Mouse (Mus musculus) heart, postnatal 0 days (tissue): ENCODE results near the gene Sectm1b. TPM values are rescaled to one million over a fixed set of nuclear protein-coding genes. Genes with fewer than 3 reads are reported as not detected.
A peak's percentile ranks its signal among the peaks of the same experiment; 100 is the strongest.

Experiments
- ATAC-seq: fragments of 200-750 bp; cut with Nextera tagmentation; 2 replicates; pipeline ENCODE4 v1.8.0; 2017; ENCODE audit warnings: low read depth, moderate number of reproducible peaks, moderate library complexity; ENCODE audit not compliant: insufficient read depth
- DNase-seq: peaks from one replicate; pipeline ENCODE4 v3.0.0-alpha.2; 2016; ENCODE audit warnings: low spot score
- H3K27ac ChIP-seq: fragments of 300-500 bp; sonication (generic); 2 replicates; pipeline ENCODE4 v1.5.1; 2014; ENCODE audit warnings: low read depth, mild to moderate bottlenecking
- H3K27me3 ChIP-seq: fragments of 300-500 bp; sonication (generic); 2 replicates; pipeline ENCODE4 v1.6.1; 2014; ENCODE audit warnings: low read length, mixed read lengths; ENCODE audit not compliant: control insufficient read depth, insufficient read depth
- H3K36me3 ChIP-seq: fragments of 300-500 bp; sonication (generic); replicated peaks from 2 replicates; pipeline ENCODE4 v1.6.1; 2014; ENCODE audit warnings: low read length, mixed read lengths; ENCODE audit not compliant: control insufficient read depth, insufficient read depth
- H3K4me1 ChIP-seq: fragments of 300-500 bp; sonication (generic); 2 replicates; pipeline ENCODE4 v1.6.1; 2014; ENCODE audit warnings: antibody characterized with exemption; ENCODE audit not compliant: control insufficient read depth, insufficient read depth
- H3K4me2 ChIP-seq: fragments of 300-500 bp; sonication (generic); 2 replicates; pipeline ENCODE4 v1.6.1; 2014; ENCODE audit warnings: low read depth, mild to moderate bottlenecking, low read length, moderate library complexity
- H3K4me3 ChIP-seq: fragments of 300-500 bp; sonication (generic); 2 replicates; pipeline ENCODE4 v1.5.1; 2014; ENCODE audit warnings: low read depth, low read length
- H3K9ac ChIP-seq: fragments of 300-500 bp; sonication (generic); replicated peaks from 2 replicates; pipeline ENCODE4 v1.6.1; 2014; ENCODE audit warnings: low read depth, low read length, mixed read lengths
- H3K9me3 ChIP-seq: fragments of 300-500 bp; sonication (generic); replicated peaks from 2 replicates; pipeline ENCODE4 v1.6.1; 2016; ENCODE audit warnings: low read length; ENCODE audit not compliant: control insufficient read depth
- CTCF ChIP-seq: IDR thresholded peaks from 2 replicates; pipeline ENCODE4 v1.5.1; 2016; ENCODE audit warnings: antibody characterized with exemption, control low read depth, low read depth
- EP300 ChIP-seq: IDR thresholded peaks from 2 replicates; pipeline ENCODE4 v1.6.1; 2016; ENCODE audit warnings: antibody characterized with exemption, low read depth
- WGBS: fragments of 180-500 bp; shearing (Covaris S2); extraction: QIAGEN DNeasy Blood & Tissue Kit; methylation state at CpG from one replicate; pipeline ENCODE4 v1.1.7; 2014; 5-methylcytosine and 5-hydroxymethylcytosine counted together
- polyA plus RNA-seq: library from polyadenylated mRNA; unstranded; fragments of >200 nt; fragmentation: Nextera tagmentation; extraction: Ambion mirVana; gene quantifications from 2 replicates; pipeline ENCODE4 v1.2.1, GENCODE M21; 2015
- total RNA-seq: library from RNA; depleted of rRNA; stranded (reverse); fragments of >200 nt; gene quantifications from 2 replicates; pipeline ENCODE4 v1.2.3, GENCODE M21; 2014; ENCODE audit warnings: low replicate concordance

Gene Sectm1b
- total and polyA plus RNA-seq, 2 experiments from 2014 or later: 0.10 TPM; not detected in 1

DNA sequence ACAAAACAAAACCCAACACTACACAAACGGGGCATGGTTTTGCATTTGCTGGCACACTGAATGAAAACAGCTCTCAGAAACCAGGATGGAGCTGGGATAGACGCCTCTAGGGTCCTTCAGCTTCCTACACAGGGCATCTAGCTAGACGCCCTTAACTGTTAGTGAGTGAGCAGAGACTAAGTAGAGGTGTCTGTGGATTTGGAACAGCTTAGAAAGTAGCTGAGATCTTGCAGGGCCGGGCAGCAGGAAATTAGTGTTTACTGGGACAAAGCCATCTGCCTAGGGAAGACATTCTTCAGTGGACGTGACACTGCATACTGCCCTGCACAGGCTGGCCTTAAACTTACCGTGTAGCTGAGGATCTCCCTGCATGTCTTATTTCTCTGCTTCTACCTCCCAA is 47.9 kb downstream of the Sectm1b start:
- WGBS: 32% methylated on average over 6 of the region's 6 CpGs
- no peak overlapping the region for H3K9ac ChIP-seq
- ATAC-seq: no peak

DNA sequence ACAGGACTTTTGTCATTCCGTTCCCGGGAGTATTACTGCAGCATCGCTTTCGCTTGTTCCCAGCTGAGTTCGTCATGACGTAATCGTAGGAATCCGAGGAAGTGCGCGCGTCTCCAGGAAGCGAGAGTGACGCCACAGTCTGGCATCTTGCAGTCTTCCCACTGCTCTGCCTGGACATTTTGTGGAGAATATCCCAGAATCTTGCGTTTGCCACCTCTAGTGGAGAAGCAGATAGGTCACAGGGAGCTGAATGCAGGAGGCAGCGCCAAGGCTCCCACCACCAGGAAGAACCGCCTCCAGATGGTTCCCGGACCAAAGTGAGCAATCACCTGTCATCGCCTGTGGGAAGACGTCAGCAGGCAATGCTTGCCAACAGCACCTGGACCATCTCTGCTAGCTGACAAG is 48.5 kb downstream of the Sectm1b start:
- peak; percentile 54 for ATAC-seq
- no peaks in the 10 kb centered on the region for H3K36me3 ChIP-seq
- 0 out of 2 replicates have a peak overlapping the region, but pooled peaks have one; percentile 17 for H3K9ac ChIP-seq
- 32% methylated on average over 19 of the region's 19 CpGs for WGBS
- peak overlapping the region; percentile 31 for H3K4me3 ChIP-seq
- TF ChIP-seq CTCF (peak; percentile 17; the same call in 1 of the 2 replicates), EP300 (no peak)
- DNase-seq: peak; percentile 78
- H3K4me2 ChIP-seq: peak overlapping the region; percentile 59
- peak overlapping the region; percentile 23; the same call in 1 of the 2 replicates for H3K27ac ChIP-seq
- no peaks in the 10 kb centered on the region for H3K27me3 ChIP-seq
- no peaks in the 10 kb centered on the region for H3K4me1 ChIP-seq
- H3K9me3 ChIP-seq: no peaks in the 10 kb centered on the region

More for the DNA sequence above, 47.9 kb downstream of the Sectm1b start:
- DNase-seq: no peak
- no peak overlapping the region for H3K4me3 ChIP-seq
- H3K4me1 ChIP-seq: no peaks in the 10 kb centered on the region
- H3K36me3 ChIP-seq: no peaks in the 10 kb centered on the region
- H3K27me3 ChIP-seq: no peaks in the 10 kb centered on the region
- no peaks in the 10 kb centered on the region for H3K9me3 ChIP-seq
- TF ChIP-seq CTCF: no peak
- TF ChIP-seq EP300: no peak
- peak overlapping the region; percentile 23; the same call in 1 of the 2 replicates for H3K27ac ChIP-seq
- peak overlapping the region; percentile 59 for H3K4me2 ChIP-seq

DNA sequence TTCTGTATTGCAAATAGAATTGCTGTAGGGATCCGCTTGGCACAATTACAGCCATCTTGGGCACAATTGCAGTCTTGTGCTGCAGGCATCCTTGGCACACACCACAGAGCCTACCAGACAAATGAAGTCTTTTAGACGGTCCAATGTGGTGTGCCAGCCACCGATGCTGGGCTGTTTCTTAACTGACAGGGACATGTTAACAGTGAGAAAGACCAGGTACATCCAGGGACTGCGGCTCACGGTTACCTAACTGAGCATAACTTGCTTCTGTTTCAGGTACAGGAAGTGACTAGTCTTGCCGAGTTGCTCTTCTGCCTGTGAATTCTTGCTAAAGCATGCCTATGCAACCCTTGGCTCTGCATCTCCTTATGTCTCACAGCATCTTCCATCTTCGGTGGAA is 49.7 kb downstream of the Sectm1b start:
- 79% methylated on average over 7 of the region's 7 CpGs for WGBS
- TF ChIP-seq CTCF (no peak), EP300 (no peak)
- Histone ChIP-seq H3K4me3 (no peak overlapping the region), H3K4me2 (no peak overlapping the region), H3K9ac (no peak overlapping the region), H3K27ac (no peak overlapping the region), H3K27me3 (no peaks in the 10 kb centered on the region), H3K4me1 (no peaks in the 10 kb centered on the region), H3K36me3 (no peaks in the 10 kb centered on the region), H3K9me3 (no peaks in the 10 kb centered on the region)
- ATAC-seq (no peak), DNase-seq (no peak)

DNA sequence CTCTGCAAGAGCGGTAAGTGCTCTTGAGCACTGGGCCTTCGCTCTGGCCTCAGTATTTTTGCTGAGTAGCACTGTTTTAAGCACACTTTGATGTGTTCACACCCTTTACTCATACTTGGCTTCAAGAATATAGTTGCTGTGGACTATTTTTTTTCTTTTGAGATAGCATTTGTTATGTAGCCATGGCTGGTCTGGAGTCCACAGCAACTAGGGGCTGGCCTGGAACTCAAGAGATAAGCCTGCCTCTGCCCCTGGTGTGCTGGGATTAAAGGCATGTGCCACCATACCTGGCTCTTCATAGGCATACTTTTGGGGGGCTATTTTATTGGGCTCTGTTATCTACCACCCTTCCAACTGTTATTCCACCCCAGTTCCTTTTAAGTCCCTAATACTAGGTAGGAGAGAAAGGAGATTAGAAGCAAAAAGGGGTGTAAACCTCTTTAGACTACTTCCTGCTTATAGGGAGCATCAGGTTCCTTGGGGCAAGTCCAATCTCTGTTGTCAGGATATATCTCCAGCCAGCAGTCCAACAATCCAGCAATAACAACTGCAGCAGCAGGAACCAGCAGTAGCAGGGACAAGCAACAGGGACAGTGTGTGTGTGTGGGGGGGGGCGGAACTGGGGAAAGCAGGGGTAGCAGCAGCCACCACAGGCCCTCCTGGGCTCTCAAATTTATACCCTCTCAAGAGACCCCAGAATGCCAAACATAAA is 53.2 kb downstream of the Sectm1b start:
- WGBS: 93% methylated on average over 3 of the region's 3 CpGs
- no peaks in the 10 kb centered on the region for H3K9me3 ChIP-seq
- H3K27ac ChIP-seq: no peak overlapping the region
- DNase-seq (no peak), ATAC-seq (no peak)
- H3K4me2 ChIP-seq: no peak overlapping the region
- no peaks in the 10 kb centered on the region for H3K36me3 ChIP-seq
- no peak overlapping the region for H3K4me3 ChIP-seq
- no peaks in the 10 kb centered on the region for H3K27me3 ChIP-seq
- no peaks in the 10 kb centered on the region for H3K4me1 ChIP-seq
- TF ChIP-seq CTCF (no peak), EP300 (no peak)
- no peak overlapping the region for H3K9ac ChIP-seq

DNA sequence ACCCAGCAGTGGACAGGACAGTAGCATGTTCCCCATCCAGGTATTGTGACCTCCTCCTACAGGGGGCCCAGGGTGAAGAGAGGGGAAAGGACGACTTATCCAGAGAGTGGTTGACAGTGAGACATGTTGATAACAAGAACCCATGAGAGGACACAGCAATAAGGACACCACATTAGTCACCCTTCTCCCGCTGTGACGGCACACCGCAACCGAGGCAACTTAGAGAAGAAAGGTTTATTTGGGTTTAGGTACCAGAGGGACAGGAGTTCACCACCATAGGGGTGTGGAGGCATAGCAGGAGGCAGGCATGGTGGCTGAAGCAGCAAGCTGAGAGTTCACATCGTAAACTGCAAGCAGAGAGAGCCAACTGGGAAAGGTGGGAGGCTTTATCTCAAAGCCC is 57.2 kb downstream of the Sectm1b start:
- TF ChIP-seq CTCF (no peak), EP300 (no peak)
- Histone ChIP-seq H3K9ac (no peak overlapping the region), H3K9me3 (no peaks in the 10 kb centered on the region), H3K27me3 (no peaks in the 10 kb centered on the region), H3K4me1 (0 out of 2 replicates have a peak, but pooled peaks cover 4% of the 10 kb centered on the region), H3K4me3 (no peak overlapping the region), H3K4me2 (no peak overlapping the region), H3K27ac (no peak overlapping the region), H3K36me3 (no peaks in the 10 kb centered on the region)
- ATAC-seq (no peak), DNase-seq (no peak)
- WGBS: 56% methylated on average over 6 of the region's 6 CpGs
